Mouse (Mus musculus) layer of hippocampus, postnatal 10 days (tissue): Measurements from ENCODE around the gene Bcl2. TPM values are rescaled to one million over a fixed set of nuclear protein-coding genes. Genes with fewer than 3 reads are reported as not detected.
A peak's percentile ranks its signal among the peaks of the same experiment; 100 is the strongest.
"Not testable (repeated sequence)": the region's sequence is repeated elsewhere in the genome, so short reads cannot be mapped to it uniquely, and the experiment has no call there.

Source experiments
- DNase-seq, 2 experiments: peaks; one replicate each; pipeline ENCODE4 v3.0.0; 2021; ENCODE audit warnings: low spot score in 2 of 2
- total RNA-seq, 2 experiments: library from RNA; stranded (reverse); gene quantifications; 2 replicates each; pipeline ENCODE4 v1.2.3; 2021

Bcl2 gene
- total RNA-seq, 2 experiments from 2014 or later, result 11.2 to 11.3 TPM

DNA sequence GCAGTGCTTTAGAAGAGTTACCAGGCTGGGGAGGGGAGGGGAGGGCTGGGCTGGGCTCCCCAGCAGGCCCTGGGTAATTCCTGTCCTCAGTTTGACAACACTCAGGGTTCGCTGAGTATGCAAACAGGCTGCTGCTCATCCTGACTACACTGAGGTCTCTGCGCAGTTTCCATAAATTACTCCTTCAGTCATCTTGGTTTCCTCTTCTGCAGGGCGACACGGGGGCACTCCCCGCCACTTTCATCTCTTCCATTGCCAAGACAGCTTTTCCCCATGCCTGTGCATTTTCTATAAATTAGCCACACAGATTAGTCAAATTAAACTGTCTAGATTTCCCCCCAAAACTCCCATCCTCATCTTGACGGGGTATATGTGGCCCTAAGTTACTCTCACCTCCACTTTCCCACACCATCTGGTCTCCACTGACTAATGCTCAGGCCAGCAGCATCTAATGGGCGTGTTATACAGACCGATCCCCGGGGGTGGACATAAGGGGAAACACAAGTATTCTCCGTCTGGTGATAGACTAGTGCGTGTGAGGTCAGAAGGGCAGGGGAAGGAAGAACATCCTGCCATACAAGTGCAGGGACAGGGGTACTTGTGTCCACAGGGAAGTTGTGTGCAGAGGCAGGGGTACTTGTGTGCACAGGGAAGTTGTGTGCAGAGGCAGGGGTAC is 152.9 kb downstream of the Bcl2 start:
- no peak for DNase-seq

DNA sequence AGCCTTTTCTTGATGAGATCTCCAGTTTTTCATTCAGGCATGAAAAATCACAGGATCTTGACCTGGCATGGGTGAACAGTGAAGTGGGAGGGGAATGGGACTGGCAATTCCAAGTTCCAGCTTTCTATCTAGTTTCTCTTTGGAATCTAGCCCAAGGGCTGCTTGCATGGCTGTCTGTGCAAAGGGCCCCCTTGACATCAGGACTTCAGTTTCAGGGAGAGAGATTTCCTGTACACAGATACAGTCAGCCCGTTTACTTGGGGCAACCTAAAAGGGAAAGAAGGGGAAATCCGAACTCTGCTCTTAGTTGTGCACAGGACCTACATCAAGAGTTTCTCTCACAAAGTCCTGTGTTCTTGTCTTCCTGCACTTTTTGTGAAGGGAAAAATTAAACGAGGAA is 154.0 kb downstream of the Bcl2 start:
- DNase-seq, result no peak

- no peak for DNase-seq
Observed at GRCm38 (mm10) chr1:106559116-106559605, 154.9 kb downstream of the Bcl2 start.

- DNase-seq, result no peak
Observed at GRCm38 (mm10) chr1:106555498-106556168, 158.4 kb downstream of the Bcl2 start.

GRCm38 (mm10) chr1:106553846-106554802 is 159.9 kb downstream of the Bcl2 start:
- DNase-seq, result no peak

GRCm38 (mm10) chr1:106552856-106553255 is 161.2 kb downstream of the Bcl2 start:
- DNase-seq, result no peak

DNA sequence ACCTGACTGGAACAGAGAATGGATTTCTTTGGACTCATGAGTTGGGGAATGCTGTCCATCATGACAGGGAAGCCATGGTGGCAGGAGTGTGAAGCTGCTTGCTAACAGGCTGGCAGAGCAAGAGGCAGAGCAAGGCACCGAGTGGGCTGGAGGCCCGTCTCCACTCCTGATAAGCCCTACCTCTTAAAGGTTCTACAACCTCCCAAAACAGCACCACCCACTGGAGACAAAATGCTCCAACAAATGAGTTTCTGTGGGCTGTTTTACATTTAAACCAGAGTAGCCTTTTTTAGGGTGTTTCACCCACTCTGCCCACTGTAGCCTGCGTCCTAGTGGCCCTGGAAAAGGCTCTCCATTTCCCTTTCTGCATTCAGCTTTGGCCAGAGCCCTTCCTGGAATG is 163.5 kb downstream of the Bcl2 start:
- no peak for DNase-seq

DNA sequence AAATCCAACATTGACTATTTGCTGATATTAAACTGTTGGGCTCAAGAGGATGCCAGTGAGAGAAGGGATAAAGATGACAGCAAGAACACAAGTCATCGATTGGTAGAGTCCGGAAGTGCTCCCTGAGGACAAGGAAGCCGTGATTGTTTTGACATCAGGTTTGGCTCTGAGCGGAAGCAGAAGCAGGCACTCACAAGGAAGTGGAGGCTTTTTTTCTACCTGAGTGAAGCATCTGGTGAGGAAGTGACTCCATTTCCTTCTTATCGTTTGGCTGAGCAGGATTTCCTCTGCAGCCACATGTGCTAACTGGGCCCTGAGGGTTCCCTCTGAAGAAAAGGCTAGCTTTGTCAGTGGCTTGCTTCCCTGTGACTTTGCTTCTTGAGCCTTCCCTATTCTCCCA is 165.0 kb downstream of the Bcl2 start:
- no peak for DNase-seq

- peak; percentile 56 to 62 for DNase-seq
Observed at GRCm38 (mm10) chr1:106544817-106545612, 169.1 kb downstream of the Bcl2 start.

DNA sequence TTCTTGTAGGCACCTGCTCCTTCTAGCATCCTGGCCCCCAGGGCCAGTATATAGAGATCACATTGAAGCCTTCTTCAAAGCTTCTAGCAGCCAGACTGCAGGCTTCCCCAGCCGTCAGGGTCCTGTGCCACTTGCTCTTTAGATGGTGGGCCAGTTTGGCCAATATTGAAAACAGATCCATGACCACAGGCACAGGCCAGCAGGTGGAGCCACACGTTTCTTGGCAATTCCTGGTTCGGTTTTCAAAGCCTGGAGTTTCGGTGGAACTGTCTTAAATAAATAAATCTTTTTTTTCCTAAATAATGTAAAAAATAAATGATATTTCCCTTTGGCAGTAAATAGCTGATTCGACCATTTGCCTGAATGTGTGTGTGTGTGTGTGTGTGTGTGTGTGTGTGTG is 171.3 kb downstream of the Bcl2 start:
- peak; percentile 56 to 69 for DNase-seq

DNA sequence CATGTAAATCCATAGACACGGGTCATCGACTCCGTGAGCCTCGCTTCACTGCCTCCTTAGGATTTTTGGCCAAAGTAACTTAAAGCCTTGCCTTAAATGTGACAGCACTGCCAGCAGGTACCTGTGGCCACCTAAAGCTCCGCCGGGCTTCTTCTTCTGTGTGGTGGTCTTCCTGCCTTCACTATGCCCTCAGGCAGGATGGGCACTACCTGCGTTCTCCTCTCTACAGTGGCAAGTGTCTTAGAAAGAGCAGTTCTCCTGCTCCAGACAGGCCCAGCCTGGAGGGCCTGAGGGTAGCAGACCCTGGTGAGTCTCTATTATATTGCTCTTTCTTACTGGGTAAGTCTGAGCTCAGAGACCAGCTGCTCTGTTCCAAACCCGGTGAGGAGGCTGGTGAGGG is 172.2 kb downstream of the Bcl2 start:
- DNase-seq, result no peak

DNA sequence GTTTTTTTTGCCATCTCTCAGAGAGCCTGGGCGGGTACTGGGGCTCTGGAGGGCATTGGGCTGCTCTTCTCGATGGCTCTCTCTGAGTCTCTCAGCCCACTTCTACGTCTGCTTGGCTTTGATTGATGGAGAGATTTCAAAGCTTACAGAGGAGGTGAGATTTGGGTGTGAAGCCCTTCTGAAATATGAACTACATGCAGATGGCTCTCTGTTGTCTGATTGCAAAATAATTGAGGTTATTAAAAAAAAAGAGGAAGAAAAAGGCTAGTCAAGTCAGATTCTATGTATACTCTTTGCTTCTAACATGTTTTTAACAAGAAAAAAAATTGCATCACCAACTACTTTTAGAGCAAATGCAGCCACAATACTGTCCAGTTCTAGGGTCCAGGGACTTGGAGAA is 173.9 kb downstream of the Bcl2 start:
- no peak for DNase-seq

GRCm38 (mm10) chr1:106539029-106539428 is 175.0 kb downstream of the Bcl2 start:
- no peak for DNase-seq

- DNase-seq, result not testable (repeated sequence)
Observed at GRCm38 (mm10) chr1:106534835-106535234, 179.2 kb downstream of the Bcl2 start.

DNA sequence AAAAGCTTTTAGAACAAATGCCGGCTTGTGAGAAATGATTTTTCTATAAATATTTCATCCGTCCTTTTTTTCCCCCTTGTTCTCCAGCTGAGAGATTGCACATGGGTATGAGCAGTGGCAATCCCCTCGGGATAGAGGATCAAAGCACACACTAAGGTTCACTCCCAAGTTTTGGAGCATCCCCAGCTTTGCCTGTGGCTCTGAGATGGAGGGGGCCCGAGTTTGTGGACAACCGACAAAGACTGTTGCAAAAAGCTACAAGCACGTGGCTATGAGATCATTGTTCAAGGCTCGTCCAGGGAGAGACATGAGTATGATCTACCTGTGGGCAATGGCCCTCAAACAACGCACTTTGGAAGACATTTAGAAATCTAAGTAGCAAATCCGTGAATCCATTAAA is 184.5 kb downstream of the Bcl2 start:
- DNase-seq, result no peak

- DNase-seq, result no peak
Observed at GRCm38 (mm10) chr1:106527537-106527936, 186.5 kb downstream of the Bcl2 start.

GRCm38 (mm10) chr1:106526751-106527150 is 187.3 kb downstream of the Bcl2 start:
- peak in 1 of 2 experiments; percentile 24 for DNase-seq

- no peak for DNase-seq
Observed at GRCm38 (mm10) chr1:106526112-106526511, 188.0 kb downstream of the Bcl2 start.

GRCm38 (mm10) chr1:106523741-106524140 is 190.3 kb downstream of the Bcl2 start:
- DNase-seq, result no peak

DNA sequence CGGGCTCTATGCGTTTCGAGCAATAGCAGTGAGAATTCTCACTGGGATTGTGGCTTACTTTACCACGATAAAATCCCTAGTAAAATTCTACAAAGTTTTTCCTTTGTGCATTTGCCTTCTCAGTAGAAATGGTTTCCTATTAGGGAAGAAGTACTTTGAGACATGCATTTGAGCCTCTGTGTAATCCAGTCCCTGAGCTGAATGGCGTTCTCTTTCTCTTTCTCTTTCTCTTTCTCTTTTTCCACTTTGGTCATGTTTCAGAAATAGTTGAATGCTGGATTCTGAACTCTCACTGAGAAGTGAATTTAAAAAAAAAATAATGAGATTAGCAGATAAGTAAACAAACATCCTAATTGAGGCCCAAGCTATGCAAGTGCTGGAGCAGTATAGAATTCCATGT is 191.1 kb downstream of the Bcl2 start:
- DNase-seq, result no peak
